Mouse (Mus musculus) liver, adult (tissue): ENCODE measurements around the gene Aknad1.

ENCODE experiments used
- GATA4 ChIP-seq: IDR thresholded peaks from 2 replicates; pipeline ENCODE4 v1.6.1; 2014; ENCODE audit warnings: mild to moderate bottlenecking, low read length; ENCODE audit not compliant: insufficient replicate concordance

Aknad1 gene

DNA sequence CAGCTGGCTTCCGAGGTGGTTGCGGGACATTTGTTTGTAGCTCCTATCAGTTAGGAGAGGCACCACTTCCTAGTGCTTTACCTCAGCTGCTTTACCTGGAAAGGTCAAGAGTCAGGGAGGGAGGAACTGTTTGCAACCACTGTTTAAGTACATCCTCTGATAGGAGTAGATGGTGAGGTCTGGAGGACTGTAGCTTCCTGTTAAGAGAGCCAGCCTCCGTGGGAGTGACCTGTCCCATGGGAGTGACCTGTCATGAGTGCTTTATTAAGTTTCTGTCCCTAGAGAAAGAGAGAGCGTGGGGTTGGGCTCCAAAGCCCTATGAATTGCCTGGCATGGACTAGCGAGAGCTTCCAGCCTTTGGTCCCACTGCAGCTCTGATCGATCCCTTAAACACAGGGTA is 30.1 kb downstream of the Aknad1 start:
- no peak for TF ChIP-seq GATA4

DNA sequence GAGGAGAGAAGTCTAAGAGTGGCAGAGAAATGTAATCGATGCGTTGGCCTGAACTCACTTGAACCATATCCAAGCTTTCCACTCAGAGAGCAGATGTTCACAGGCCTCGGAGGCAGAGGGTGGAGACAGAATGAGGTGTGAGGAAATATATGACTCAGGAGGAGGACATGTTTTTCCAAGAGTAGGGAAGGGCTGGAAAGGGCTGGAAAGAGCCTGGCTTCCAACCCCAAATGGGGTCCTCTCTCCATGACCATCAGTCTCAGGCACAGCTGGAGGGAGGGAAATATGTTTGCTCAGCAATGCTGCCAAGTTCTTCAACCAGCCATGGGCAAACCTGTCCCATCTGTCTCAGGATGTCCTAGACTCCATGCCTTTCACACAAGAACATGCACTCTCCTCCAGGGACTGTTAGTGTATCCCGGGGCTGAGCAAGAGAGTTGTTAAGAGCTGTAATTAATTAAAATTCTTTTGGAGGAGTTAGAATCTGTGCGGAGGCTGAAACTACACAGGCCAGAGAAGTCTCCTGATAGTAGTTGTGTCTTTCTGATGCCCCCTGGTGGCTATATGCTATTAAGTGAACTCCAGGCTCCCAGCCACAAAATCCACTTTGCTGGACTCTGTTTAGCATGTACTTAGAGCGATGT is 31.4 kb downstream of the Aknad1 start:
- no peak for TF ChIP-seq GATA4

DNA sequence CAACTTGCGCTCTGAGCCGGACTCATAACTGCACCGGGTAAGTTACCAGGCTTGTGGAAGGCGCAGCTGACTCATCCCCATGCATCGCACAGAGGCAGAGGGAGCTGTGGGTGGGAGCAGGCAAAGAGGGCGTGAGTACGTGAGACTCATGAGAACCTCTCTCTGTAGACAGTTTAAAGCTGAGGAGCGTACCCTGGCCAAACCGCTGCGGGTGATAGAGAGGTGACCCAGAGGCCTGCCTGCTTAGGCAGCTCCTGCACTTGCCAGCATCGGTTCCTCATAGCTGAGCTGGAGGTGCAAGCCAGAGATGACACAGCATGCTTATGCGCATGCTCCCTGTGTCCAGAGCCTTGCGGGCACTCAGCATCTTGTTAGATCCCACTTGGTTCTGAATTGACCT is 32.8 kb downstream of the Aknad1 start:
- no peak for TF ChIP-seq GATA4

DNA sequence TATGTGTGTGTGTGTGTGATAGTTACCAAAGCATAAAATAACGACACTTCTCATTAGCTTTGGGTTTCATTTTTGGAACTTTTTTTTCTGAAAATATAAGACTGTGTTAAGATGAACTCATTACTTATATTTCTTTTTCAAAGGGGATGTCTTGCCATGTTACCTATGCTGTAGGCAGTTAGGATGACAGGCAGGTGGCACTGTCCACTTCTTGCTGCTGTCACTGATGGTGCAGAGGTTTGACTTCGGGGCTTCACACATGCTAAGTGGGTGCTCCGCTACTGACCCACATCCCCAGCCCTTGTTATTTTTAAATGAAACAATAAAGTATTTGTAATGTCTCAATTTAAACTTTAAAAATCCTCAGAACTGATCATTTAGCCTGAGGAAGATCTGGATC is 33.4 kb downstream of the Aknad1 start:
- no peak for TF ChIP-seq GATA4

DNA sequence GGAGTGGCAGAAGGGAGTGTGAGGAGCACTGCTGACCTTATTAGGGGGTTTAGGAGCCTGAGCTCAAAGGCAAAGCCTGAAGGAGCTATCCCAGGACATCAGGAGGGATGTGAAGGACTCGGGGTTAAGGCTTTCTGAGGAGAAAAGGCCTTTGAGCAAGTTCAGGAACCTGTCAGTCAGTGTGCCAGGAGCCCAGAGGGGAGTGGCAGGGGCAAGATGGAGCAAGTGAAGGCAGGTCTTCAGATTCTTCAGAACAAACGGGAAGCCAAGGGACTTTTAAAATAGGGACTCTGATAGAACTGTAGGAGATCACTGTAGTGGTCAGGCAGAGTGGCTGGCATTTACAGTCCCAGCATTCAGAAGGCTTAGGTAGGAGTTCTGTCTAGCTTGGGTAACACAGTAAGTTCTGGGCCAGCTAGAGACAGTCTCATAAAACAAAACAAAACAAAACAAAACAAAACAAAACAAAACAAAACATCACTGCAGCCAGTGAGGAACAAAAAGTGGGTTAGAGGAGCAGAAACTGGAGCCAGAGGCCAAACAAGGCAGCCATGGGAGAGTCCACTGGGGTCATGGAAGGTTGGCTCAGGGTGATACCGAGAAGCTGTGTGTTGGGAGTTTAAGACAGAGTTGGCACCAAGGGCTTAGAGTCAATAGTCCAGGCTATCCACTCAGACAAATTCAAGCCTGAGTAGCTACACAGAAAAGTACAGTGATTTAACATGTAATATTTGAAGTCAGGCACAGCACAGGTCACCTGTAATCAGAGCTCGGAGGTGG is 39.5 kb downstream of the Aknad1 start:
- TF ChIP-seq GATA4 = no peak

DNA sequence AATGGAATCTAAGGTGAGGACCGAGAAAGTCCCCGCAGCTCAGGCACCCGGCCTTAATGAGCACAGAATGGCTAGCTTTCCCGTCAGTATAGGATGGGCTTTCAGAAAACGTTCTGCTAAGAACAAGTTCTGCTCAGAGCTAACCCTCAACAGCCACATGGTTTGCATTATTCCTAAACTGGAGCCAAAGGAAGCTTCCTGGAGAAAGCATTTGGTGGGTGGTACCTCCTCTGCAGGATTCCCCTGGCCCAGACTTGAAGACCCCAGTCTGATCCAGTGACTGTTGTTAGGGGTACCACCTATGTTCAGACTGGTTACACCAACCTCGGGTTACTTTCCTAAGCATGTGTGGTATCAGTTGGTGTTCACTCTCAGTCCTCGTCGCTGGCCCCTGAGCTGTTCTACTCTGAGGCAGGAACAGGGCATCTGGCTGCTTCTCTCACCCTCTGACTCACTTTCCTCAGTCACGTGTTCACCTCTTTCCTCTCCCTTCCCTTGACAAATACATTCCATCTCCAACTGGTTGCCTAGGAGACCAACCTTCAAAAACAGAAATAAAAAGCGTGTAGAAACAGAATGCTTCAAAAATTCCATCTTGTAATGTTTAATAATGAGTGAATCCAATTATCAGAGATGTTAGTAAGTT is 41.9 kb downstream of the Aknad1 start:
- TF ChIP-seq GATA4 = no peak

DNA sequence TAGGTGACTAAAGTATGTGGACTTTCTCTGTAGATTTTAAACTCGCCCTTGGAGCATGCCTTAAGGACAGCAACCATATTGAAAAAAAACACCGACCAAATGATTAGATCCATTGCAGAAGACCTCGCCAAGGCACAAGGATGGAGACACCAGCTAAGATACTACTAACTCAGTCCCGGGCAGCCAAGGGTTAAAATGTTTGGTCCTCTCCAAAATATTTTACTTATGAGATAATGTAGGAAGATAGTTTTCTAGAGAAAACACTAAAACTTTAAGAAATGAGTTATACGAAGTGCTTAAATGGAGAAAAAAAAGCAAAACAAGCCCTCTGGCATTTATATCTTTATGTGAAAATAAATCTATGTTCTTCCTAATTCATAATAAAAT is 42.4 kb downstream of the Aknad1 start:
- no peak for TF ChIP-seq GATA4

DNA sequence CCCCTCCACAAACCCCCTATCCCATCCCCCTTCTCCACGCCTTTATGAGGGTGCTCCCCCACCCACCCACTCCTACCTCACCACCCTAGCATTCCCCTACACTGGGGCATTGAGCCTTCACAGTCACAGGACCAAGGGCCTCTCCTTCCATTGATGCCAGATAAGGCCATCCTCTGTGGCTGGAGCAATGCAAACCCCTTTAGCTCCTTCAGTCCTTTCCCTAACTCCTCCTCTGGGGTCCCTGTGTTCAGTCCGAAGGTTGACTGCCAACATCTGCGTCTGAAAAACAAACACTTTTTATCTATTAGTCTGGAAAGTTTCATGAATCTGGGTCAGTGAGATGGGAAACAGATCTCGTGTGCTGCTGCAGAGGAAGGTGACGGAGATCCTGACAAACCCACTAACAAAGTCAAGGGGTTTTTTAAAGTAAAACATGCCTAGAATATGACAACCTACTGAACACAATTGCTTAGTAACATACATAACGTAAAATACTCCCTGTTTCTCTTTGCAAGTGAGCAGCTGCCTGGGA is 43.0 kb downstream of the Aknad1 start:
- no peak for TF ChIP-seq GATA4

DNA sequence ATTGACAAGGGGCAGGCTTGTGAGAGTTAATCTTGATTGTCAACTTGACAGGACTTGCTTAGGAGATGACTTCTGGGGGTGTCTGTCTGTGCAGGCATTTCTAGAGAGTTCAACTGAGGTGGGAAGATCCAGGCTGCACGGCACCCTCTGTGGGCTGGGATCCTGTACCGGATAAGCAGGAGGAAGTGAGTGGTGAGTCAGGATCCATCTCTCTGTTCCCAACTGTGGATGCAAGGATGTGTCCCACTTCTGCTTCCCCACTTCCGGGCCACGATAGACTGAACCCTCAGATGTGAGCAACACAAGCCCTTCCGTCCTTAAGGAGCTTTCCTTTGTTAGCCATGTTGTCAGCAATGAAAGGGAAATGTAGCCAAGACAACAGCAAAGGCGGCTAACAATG is 47.1 kb downstream of the Aknad1 start:
- TF ChIP-seq GATA4 = no peak

DNA sequence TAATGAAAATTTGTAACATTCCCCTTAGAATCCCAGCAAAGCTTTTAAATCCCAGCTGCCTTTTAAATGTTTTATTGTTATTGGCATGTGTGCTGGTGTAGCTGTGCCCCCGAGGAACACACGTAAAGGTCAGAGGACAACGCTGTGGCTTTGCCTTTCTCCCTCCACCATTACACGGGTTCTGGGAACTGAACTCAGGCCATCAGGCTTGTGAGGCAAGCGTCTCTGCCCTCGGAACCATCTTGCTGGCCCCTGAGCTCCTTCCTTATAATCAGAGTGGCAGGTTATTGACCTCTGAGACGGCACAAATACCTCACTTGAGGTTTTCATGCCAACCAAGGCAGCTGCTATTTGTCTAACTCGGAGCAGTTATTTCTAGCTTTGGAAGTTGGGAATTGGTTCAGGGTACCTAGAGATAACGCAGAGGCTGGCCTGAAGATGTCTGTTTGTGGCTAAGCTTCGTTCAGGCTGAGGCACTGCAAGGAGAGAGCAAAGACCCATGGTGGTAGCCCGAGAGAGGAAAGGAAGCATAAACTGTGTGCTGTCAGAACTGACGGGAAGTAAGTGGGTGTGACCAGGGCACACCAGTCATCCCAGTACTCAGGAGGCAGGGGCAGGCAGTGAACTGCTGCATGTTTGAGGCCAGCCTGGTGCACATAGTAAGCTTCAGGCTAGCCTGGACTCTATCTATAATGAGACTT is 48.4 kb downstream of the Aknad1 start:
- TF ChIP-seq GATA4 = no peak

DNA sequence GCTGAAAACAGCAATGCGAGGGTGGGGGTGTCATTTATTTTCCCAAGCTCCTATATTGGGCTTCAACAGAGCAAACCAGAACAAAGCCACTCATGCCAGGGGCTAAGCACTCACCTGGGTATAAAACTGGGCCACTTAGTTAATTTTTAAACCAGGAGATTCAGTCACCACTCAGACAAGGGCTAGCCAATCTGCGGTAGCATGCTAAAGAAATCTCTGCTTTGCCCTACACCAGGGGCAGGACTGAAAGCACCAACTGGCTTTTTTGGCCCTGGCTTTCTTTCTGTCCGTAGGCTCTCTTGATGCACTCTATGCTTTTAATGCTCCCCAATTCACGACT is 49.0 kb downstream of the Aknad1 start:
- no peak for TF ChIP-seq GATA4

DNA sequence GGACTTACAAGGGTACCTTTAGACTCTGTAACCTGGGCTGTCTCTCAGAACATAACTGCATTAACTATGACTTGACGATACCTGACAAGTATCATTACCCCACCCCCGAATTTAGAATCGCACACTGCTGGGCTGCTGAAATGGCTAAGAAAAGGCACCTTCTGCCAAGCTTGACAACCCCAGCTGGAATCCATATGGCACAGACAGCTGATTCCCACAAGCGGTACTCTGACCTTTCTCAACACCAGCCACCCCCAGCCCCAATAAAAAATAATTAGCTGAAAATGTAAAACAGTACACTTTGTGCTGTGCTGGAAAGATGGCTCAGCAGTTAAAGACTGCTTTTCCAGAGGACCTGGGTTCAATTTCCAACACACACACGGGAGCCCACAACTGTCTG is 49.8 kb downstream of the Aknad1 start:
- TF ChIP-seq GATA4 = no peak

DNA sequence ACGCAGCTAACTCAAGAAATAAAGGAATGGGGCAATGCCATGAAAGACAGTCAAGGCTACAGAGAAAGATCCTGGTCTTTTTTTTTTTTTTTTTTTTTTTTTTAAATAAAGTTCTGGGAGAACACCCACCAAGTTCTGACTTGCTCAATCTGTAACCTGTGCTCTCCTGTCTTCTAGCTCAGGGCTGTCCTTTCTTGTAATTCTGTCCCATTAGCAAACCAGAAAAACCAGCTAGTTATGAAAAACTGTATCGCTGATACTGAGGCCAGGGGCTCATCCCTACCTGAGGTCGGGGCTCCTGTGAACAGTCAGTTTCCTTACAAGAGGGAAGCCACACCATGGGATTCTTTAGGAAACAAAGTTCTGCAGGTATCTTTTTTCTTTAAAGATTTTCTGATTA is 51.0 kb downstream of the Aknad1 start:
- no peak for TF ChIP-seq GATA4

DNA sequence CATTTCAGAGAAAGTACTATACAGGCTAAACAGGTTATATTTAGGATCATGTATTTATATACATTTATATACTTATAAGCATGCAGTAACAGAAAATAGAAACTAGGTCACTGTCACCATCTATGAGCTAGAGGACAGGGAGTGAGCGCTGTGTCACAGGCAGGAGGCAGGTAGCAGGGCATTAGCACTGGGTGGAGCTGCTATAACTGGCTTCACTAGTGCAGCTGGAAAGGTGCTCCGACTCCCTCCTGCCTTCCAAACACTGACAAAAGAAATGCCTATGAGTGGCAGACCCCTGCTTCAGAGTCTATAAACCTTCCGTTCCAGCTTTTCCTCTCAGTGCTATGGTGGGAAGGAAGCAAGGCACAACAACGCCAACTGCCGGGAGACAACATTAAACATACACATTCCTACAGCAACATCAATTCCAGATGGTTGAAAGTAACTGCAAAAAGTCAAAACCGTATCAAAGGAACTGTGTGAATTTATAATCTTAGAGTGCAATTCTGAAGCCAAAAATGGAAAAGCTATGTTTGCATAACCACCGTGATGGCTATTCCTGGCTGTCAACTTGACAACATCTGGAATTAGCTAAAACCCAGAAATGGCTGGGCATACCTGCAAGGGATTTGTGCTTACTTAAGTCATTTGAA is 51.7 kb downstream of the Aknad1 start:
- TF ChIP-seq GATA4 = no peak

DNA sequence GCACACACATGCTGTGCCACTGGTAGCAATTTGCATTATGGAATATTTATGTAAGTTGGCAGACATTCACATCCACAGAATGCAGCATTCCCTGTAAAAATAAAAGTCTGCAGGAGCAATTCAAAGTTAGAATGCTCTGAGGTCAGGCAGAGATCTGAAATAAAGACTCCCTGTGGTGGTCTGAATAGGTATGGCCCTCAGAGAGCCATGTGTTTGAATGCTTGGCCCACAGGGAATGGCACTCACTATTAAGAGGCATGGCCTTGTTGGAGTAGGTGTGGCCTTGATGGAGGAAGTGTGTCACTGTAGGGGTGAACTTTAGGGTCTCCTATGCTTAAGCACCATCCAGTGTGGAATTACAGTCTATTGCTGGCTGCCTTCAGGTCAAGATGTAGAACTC is 53.0 kb downstream of the Aknad1 start:
- no peak for TF ChIP-seq GATA4
